Mouse (Mus musculus) neural tube, embryonic 12.5 days (tissue): ENCODE measurements around the gene Ick. TPM values are rescaled to one million over a fixed set of nuclear protein-coding genes. Genes with fewer than 3 reads are reported as not detected.

Experiments used
- ATAC-seq: fragments of 200-750 bp; cut with Nextera tagmentation; 2 replicates; pipeline ENCODE4 v1.8.0; 2017; ENCODE audit warnings: low read depth, mild to moderate bottlenecking, moderate TSS enrichment, moderate library complexity; ENCODE audit not compliant: low FRiP score
- H3K27ac ChIP-seq: fragments of 300-500 bp; sonication (generic); 2 replicates; pipeline ENCODE4 v1.5.1; 2016
- H3K27me3 ChIP-seq: fragments of 300-500 bp; sonication (generic); replicated peaks from 2 replicates; pipeline ENCODE4 v1.6.1; 2016; ENCODE audit warnings: mild to moderate bottlenecking
- H3K36me3 ChIP-seq: fragments of 300-500 bp; sonication (generic); 2 replicates; pipeline ENCODE4 v1.6.1; 2016; ENCODE audit warnings: mild to moderate bottlenecking
- H3K4me1 ChIP-seq: fragments of 300-500 bp; sonication (generic); 2 replicates; pipeline ENCODE4 v1.6.1; 2016
- H3K4me2 ChIP-seq: fragments of 300-500 bp; sonication (generic); replicated peaks from 2 replicates; pipeline ENCODE4 v1.6.1; 2016; ENCODE audit warnings: mild to moderate bottlenecking
- H3K4me3 ChIP-seq: fragments of 300-500 bp; sonication (generic); 2 replicates; pipeline ENCODE4 v1.5.1; 2016
- H3K9ac ChIP-seq: fragments of 300-500 bp; sonication (generic); 2 replicates; pipeline ENCODE4 v1.6.1; 2016; ENCODE audit warnings: mild to moderate bottlenecking
- H3K9me3 ChIP-seq: fragments of 300-500 bp; sonication (generic); 2 replicates; pipeline ENCODE4 v1.6.1; 2016; ENCODE audit warnings: mild to moderate bottlenecking
- WGBS: fragments of 180-500 bp; shearing (Covaris S2); methylation state at CpG from one replicate; pipeline ENCODE4 v1.1.7; 2016; 5-methylcytosine and 5-hydroxymethylcytosine counted together
- polyA plus RNA-seq: library from polyadenylated mRNA; unstranded; fragments of >200 nt; fragmentation: Nextera tagmentation; extraction: Ambion mirVana; gene quantifications from 2 replicates; pipeline ENCODE4 v1.2.1, GENCODE M21; 2016

Gene Ick
- polyA plus RNA-seq, 1 experiment from 2014 or later: 39.7 TPM

DNA sequence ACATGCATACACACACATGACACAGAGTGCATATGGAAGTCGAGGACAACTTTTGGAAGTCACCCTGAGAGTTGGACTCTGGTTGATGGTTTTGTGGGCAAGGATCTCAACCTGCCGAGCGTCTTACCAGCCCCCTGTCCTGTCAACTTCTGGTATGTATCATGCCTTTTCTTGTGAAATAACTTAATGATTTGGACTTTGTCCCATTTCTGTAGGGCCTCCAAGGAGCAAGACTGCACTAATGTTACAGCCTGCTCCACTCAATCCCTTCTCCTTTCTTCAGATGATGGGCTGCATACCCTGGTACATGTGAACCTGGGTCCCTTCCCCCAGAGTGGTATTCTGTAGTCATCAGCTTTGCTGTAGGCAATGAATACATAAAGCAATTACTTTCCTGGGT is 101.1 kb downstream of the Ick start:
- no peaks in the 10 kb centered on the region for H3K9me3 ChIP-seq
- ATAC-seq: no peak
- no peak overlapping the region for H3K27ac ChIP-seq
- H3K4me2 ChIP-seq: no peak overlapping the region
- no peak overlapping the region for H3K4me3 ChIP-seq
- no peaks in the 10 kb centered on the region for H3K4me1 ChIP-seq
- WGBS: 89% methylated on average over 3 of the region's 3 CpGs
- no peak overlapping the region for H3K9ac ChIP-seq
- no peaks in the 10 kb centered on the region for H3K27me3 ChIP-seq
- no peaks in the 10 kb centered on the region for H3K36me3 ChIP-seq

DNA sequence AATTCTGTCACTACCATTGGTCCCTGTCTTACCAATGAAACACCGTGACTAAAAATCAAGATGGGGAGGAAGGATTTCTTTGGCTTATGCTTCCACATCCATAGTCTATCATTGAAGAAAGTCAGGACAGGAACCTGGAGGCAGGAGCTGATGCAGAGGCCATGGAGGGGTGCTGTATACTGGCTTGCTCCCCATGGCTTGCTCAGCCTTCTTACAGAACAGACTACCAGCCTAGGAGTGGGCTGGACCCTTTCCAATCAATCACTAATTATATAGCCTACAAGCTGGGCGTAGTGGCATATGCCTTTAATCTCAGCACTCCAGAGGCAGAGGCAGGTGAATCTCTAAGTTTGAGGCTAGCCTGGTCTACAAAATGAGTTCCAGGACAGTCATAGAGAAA is 101.8 kb downstream of the Ick start:
- Histone ChIP-seq H3K9ac (no peak overlapping the region), H3K36me3 (no peaks in the 10 kb centered on the region), H3K4me3 (no peak overlapping the region), H3K27ac (no peak overlapping the region), H3K27me3 (no peaks in the 10 kb centered on the region), H3K9me3 (no peaks in the 10 kb centered on the region), H3K4me1 (no peaks in the 10 kb centered on the region), H3K4me2 (no peak overlapping the region)
- WGBS: 94% methylated on average over 2 of the region's 2 CpGs
- no peak for ATAC-seq

DNA sequence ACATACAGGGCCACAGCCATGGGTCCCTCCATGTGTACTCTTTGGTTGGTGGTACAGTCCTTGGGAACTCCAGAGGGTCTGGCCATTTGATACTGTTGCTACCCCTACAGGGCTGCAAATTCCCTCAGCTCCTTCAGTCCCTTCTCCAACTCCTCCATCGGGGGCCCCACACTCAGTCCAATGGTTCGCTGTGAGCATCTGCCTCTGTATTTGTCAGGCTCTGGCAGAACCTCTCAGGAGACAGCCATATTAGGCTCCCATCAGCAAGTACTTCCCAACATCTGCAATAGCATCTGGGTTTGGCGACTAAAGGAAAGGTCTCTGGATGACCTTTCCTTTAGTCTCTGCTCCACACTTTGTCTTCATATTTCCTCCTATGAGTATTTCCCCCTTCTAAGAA is 102.5 kb downstream of the Ick start:
- Histone ChIP-seq H3K36me3 (no peaks in the 10 kb centered on the region), H3K4me2 (no peak overlapping the region), H3K9me3 (no peaks in the 10 kb centered on the region), H3K27ac (no peak overlapping the region), H3K4me3 (no peak overlapping the region), H3K9ac (no peak overlapping the region), H3K4me1 (no peaks in the 10 kb centered on the region), H3K27me3 (no peaks in the 10 kb centered on the region)
- ATAC-seq: no peak
- 94% methylated on average over 3 of the region's 3 CpGs for WGBS

DNA sequence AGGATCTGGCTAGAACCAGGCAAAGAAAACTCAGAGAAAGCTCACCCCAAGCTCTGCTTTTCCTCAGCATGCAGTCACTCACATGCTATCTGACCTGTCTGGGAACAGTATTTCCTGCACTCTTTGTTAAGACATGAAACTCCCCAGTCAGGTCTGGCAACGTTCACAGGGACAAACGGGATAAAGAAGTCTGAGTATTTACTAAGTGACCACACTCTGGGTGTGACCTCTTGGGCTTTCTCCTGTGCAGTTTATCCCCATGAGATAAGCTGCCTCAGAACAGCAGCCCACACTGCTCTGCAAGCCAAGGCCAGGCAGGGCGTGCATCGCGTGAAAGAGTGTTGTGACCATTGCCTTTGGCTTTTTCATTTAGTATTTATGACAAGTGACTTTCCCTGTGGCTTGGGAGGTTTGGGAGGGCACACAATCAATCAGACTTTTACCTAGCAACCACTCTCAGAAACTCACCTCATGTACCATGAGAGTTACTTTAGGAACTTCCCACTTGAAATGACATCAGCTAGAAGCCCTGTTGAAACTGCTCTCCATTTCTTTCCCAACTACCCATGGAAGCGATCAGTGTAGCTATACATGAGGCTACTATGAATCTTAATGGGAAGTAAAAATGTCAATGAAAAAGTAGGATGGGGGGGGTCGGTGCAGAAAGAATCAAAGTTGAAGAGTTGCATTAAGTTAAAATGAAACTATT is 103.5 kb downstream of the Ick start:
- Histone ChIP-seq H3K36me3 (no peaks in the 10 kb centered on the region), H3K4me3 (no peak overlapping the region), H3K27ac (no peak overlapping the region), H3K27me3 (no peaks in the 10 kb centered on the region), H3K4me1 (no peaks in the 10 kb centered on the region), H3K4me2 (no peak overlapping the region), H3K9me3 (no peaks in the 10 kb centered on the region), H3K9ac (no peak overlapping the region)
- WGBS: 88% methylated on average over 7 of the region's 7 CpGs
- no peak for ATAC-seq

DNA sequence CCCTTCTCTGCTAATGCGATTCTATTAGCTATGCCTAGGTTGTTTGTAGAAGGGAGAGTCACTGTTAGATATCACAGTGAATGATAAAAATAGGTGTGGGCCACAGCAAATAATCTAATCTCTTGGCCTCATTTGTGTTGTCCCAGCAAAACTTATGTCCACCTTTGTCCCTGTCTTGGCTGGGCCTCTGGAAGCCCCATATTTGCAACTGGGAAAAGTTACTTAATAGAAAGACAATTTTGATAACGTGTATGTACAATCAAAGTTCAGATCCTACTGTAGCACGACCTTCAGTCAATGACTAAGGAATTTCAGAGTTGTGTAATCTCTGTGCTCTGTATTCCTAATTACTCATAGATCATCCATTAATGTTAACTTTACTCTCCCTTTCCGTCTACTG is 108.1 kb downstream of the Ick start:
- no peaks in the 10 kb centered on the region for H3K27me3 ChIP-seq
- H3K9me3 ChIP-seq: no peaks in the 10 kb centered on the region
- WGBS: 80% methylated on average over 4 of the region's 4 CpGs
- no peak overlapping the region for H3K4me2 ChIP-seq
- ATAC-seq: no peak
- no peaks in the 10 kb centered on the region for H3K4me1 ChIP-seq
- H3K4me3 ChIP-seq: no peak overlapping the region
- no peak overlapping the region for H3K9ac ChIP-seq
- no peaks in the 10 kb centered on the region for H3K36me3 ChIP-seq
- no peak overlapping the region for H3K27ac ChIP-seq

Other genes starting within 250 kb of the Ick start
- 66.4 and 67.9 TPM in 2 replicates for gene Elovl5, start 191.8 kb upstream of the Ick start, polyA plus RNA-seq
- gene Gcm1, start 57.3 kb upstream of the Ick start, polyA plus RNA-seq: not detected in 2 replicates
- 48.0 and 53.4 TPM in 2 replicates for gene Fbxo9, start 127 bp upstream of the Ick start, polyA plus RNA-seq
- gene Gsta4, start 73.6 kb downstream of the Ick start, polyA plus RNA-seq: 40.2 and 40.3 TPM in 2 replicates
- gene Gsta1, start 121.5 kb downstream of the Ick start, polyA plus RNA-seq: not detected in 2 replicates
- not detected in 2 replicates for gene Gm3776, start 147.9 kb downstream of the Ick start, polyA plus RNA-seq
- gene Gm10639, start 180.7 kb downstream of the Ick start, polyA plus RNA-seq: not detected in 2 replicates
- not detected in 2 replicates for gene Omt2a, start 205.6 kb downstream of the Ick start, polyA plus RNA-seq
- not detected in 2 replicates for gene Omt2b, start 218.4 kb downstream of the Ick start, polyA plus RNA-seq
- gene Gsta2, start 246.6 kb downstream of the Ick start, polyA plus RNA-seq: not detected in 2 replicates